Mouse (Mus musculus) olfactory bulb, adult 2 months (tissue): ENCODE measurements around the gene Nsd2. TPM values are rescaled to one million over a fixed set of nuclear protein-coding genes. Genes with fewer than 3 reads are reported as not detected.

ENCODE experiments used
- H3K27ac ChIP-seq: fragments of 200-500 bp; 2 replicates; pipeline ENCODE4 v1.5.1; 2012; ENCODE audit warnings: low read depth, low read length; ENCODE audit not compliant: insufficient read depth
- H3K4me1 ChIP-seq: fragments of 200-500 bp; 2 replicates; pipeline ENCODE4 v1.6.1; 2012; ENCODE audit warnings: low read length; ENCODE audit not compliant: control insufficient read depth, insufficient read depth
- H3K4me3 ChIP-seq: fragments of 200-500 bp; 2 replicates; pipeline ENCODE4 v1.5.1; 2012; ENCODE audit warnings: mild to moderate bottlenecking, low read depth, low read length, moderate library complexity; ENCODE audit not compliant: insufficient read depth
- CTCF ChIP-seq: fragments of 200-500 bp; IDR thresholded peaks from 2 replicates; pipeline ENCODE4 v1.5.1; 2012; ENCODE audit warnings: low read depth, mild to moderate bottlenecking, low read length, moderate library complexity; ENCODE audit not compliant: insufficient read depth
- POLR2A ChIP-seq: fragments of 200-500 bp; IDR thresholded peaks from 2 replicates; pipeline ENCODE4 v1.6.1; 2012; ENCODE audit warnings: mild to moderate bottlenecking, low read depth, low read length, moderate library complexity; ENCODE audit not compliant: insufficient read depth
- WGBS: fragments of 180-500 bp; shearing (Covaris S2); methylation state at CpG from one replicate; pipeline ENCODE4 v1.1.7; 2018; 5-methylcytosine and 5-hydroxymethylcytosine counted together
- polyA plus RNA-seq: library from polyadenylated mRNA; stranded (reverse); fragments of >200 nt; gene quantifications from 2 replicates; pipeline ENCODE4 v1.2.4, GENCODE M21; 2012; ENCODE audit warnings: low replicate concordance; ENCODE audit not compliant: missing spikeins, insufficient read depth, insufficient read length

The Nsd2 gene
- polyA plus RNA-seq: 362 and 366 TPM in 2 replicates

GRCm38 (mm10) chr5:33819876-33820732, at the start of gene Nsd2:
Gene Nsd2 (plus strand): TSS chr5:33820725.
- 3% methylated on average over 123 of the region's 136 CpGs for WGBS
- TF ChIP-seq CTCF (no peak), POLR2A (peak; percentile 67; the same call in 1 of the 2 replicates)
- Histone ChIP-seq H3K4me1 (0 out of 2 replicates have a peak, but pooled peaks cover 7% of the 10 kb centered on the region), H3K4me3 (peak within 1 kb of the TSS; percentile 93), H3K27ac (peak within 1 kb of the TSS; percentile 88)

GRCm38 (mm10) chr5:33777195-33777594, 43.3 kb upstream of the Nsd2 start:
- H3K27ac ChIP-seq: no peak overlapping the region
- peaks cover 5% of the 10 kb centered on the region for H3K4me1 ChIP-seq
- no peak for TF ChIP-seq POLR2A
- H3K4me3 ChIP-seq: no peak overlapping the region

DNA sequence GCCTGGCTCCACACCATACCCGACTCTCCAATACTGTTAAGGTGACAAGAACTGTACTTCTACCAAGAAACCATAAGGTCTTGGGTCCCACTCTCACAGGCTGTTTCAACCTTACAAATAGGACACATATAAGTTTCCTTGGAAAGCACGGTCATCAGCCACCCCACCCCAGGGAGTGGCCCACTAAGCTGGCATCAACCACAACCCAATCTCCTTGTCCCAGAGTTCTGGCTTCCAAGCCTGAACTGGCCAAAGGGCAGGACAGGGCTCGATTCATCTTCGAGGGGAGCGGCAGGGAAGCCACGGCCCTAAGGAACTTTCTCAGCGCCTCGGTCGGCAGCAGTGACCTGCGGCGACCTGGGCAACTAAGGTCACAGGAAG, 38.6 kb upstream of the Nsd2 start:
- Histone ChIP-seq H3K4me1 (peaks cover 7% of the 10 kb centered on the region), H3K27ac (no peak overlapping the region), H3K4me3 (peak overlapping the region; percentile 72)
- 4% methylated on average over 11 of the region's 11 CpGs for WGBS
- TF ChIP-seq POLR2A (no peak), CTCF (no peak)

DNA sequence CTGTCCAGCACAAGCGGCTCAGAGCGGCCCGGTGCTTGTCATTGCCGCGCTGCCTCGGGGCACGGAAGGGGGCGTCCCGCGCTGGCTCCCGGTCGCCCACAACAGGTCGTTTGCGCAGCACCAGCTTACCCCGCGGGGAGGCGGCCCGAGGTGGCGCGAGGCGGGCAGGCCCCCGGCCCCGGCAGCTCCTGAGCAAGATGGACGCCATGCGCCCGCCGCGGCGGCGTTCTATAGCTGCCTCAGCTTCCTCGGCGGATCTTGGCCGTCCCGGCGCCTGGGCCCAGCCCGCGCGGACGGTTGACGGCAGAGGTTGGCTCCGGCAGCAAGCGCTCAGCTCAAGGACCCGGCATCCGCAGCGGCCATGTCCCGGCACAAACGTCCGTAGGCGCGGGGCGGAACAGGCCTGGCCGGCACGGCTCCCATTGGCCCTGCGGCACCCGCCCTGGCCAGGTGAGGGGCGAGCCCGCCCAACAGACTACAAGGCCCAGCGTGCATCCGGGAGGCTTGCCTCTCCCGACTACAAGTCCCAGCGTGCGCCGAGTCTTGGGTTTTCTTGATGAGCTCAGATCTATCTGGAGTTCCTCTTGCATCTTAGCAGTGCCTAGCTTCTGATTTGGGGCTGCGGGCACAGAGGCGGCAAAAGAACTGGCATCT, 38.1 kb upstream of the Nsd2 start, which contains the start of gene Letm1:
TSS of gene Letm1 (minus strand) at position 473 of the 654 bp plus-strand sequence.
- Histone ChIP-seq H3K27ac (peak within 1 kb of the TSS; percentile 32), H3K4me1 (peaks cover 7% of the 10 kb centered on the region), H3K4me3 (peak within 1 kb of the TSS; percentile 72)
- no peak for TF ChIP-seq CTCF
- peak; percentile 66 for TF ChIP-seq POLR2A
- WGBS: under 1% methylated on average over 65 of the region's 65 CpGs

- 2% methylated on average over 6 of the region's 6 CpGs for WGBS
- Histone ChIP-seq H3K4me3 (peak overlapping the region; percentile 72), H3K27ac (peak overlapping the region; percentile 32), H3K4me1 (peaks cover 7% of the 10 kb centered on the region)
- TF ChIP-seq POLR2A (no peak), CTCF (no peak)
These were observed 37.5 kb upstream of the Nsd2 start for GRCm38 (mm10) chr5:33782999-33783390.

- Histone ChIP-seq H3K27ac (no peak overlapping the region), H3K4me3 (no peak overlapping the region), H3K4me1 (no peaks in the 10 kb centered on the region)
- 86% methylated on average over 5 of the region's 5 CpGs for WGBS
- TF ChIP-seq CTCF: no peak
- TF ChIP-seq POLR2A: no peak
These were observed 28.4 kb upstream of the Nsd2 start for GRCm38 (mm10) chr5:33791912-33792643.

GRCm38 (mm10) chr5:33803337-33803736, 17.2 kb upstream of the Nsd2 start:
- no peak overlapping the region for H3K4me3 ChIP-seq
- no peak overlapping the region for H3K27ac ChIP-seq
- WGBS: 90% methylated on average over 2 of the region's 2 CpGs
- TF ChIP-seq POLR2A (no peak), CTCF (no peak)
- H3K4me1 ChIP-seq: no peaks in the 10 kb centered on the region

- H3K27ac ChIP-seq: no peak overlapping the region
- no peaks in the 10 kb centered on the region for H3K4me1 ChIP-seq
- 84% methylated on average over 4 of the region's 4 CpGs for WGBS
- no peak overlapping the region for H3K4me3 ChIP-seq
- TF ChIP-seq CTCF: no peak
- no peak for TF ChIP-seq POLR2A
These were observed 9.0 kb upstream of the Nsd2 start for GRCm38 (mm10) chr5:33811519-33811918.
